Mouse (Mus musculus): Measurements from ENCODE around the gene Palld. TPM values are rescaled to one million over a fixed set of nuclear protein-coding genes. Genes with fewer than 3 reads are reported as not detected.

The Palld gene
- polyA plus RNA-seq, 1 experiment from 2014 or later, result 70.4 TPM

GRCm38 (mm10) chr8:61488631-61489030 lies 413.9 kb downstream of the Palld start:
- no peak overlapping the region for H3K9ac ChIP-seq (ENCODE audit: low read depth, low read length)
- peak overlapping the region; percentile 72 for H3K4me2 ChIP-seq (ENCODE audit: low read depth, low read length)
- peak overlapping the region; percentile 68 for H3K4me3 ChIP-seq (ENCODE audit: low read length)
- 90% methylated on average over 8 of the region's 8 CpGs for WGBS
- 0 out of 2 replicates have a peak, but pooled peaks cover 2% of the 10 kb centered on the region for H3K36me3 ChIP-seq (ENCODE audit: control insufficient read depth, insufficient read depth, low read length)
- H3K4me1 ChIP-seq (ENCODE audit: control insufficient read depth, insufficient read depth, low read length), result no peaks in the 10 kb centered on the region
- no peaks in the 10 kb centered on the region for H3K9me3 ChIP-seq (ENCODE audit: control insufficient read depth, low read length)
- H3K27me3 ChIP-seq (replicated peaks; ENCODE audit: control insufficient read depth, insufficient read depth, low read length), result no peaks in the 10 kb centered on the region
- no peak for ATAC-seq
- H3K27ac ChIP-seq (ENCODE audit: low read length), result no peak overlapping the region

DNA sequence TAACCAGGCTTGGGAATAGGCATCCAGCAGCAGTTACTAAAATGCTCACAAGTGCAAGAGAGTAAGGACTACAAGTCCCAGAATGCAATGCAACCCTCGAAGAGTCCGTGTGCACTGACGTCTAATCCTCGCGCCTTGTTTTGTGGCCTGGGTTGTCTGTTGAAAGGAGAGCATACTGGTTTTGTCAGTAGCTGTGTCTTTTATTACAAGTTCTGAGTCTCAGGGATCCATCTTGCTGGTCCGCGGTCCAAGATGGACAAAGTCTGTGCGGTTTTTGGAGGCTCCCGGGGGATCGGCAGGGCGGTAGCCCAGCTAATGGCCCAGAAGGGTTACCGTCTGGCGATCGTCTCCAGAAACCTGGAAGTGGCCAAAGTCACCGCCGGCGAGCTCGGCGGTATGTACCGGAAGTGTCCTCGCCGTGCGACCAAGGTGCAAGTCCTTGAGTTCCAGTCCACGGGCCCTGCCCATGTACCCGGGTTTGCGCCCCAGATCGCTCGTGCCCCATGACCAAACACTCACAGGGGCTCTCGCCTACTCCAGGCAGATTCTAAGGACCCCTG lies 414.8 kb downstream of the Palld start, which contains the start of gene Cbr4:
Gene Cbr4 (plus strand): TSS at position 138 of the 560 bp plus-strand sequence.
- H3K9ac ChIP-seq (ENCODE audit: low read depth, low read length), result peak within 1 kb of the TSS; percentile 88
- H3K36me3 ChIP-seq (ENCODE audit: control insufficient read depth, insufficient read depth, low read length), result no peaks in the 10 kb centered on the region
- H3K4me2 ChIP-seq (ENCODE audit: low read depth, low read length), result peak within 1 kb of the TSS; percentile 72
- no peaks in the 10 kb centered on the region for H3K9me3 ChIP-seq (ENCODE audit: control insufficient read depth, low read length)
- ATAC-seq, result peak; percentile 96
- H3K4me1 ChIP-seq (ENCODE audit: control insufficient read depth, insufficient read depth, low read length), result no peaks in the 10 kb centered on the region
- H3K27me3 ChIP-seq (replicated peaks; ENCODE audit: control insufficient read depth, insufficient read depth, low read length), result no peaks in the 10 kb centered on the region
- WGBS, result under 1% methylated on average over 29 of the region's 29 CpGs
- H3K4me3 ChIP-seq (ENCODE audit: low read length), result peak within 1 kb of the TSS; percentile 68
- H3K27ac ChIP-seq (ENCODE audit: low read length), result peak within 1 kb of the TSS; percentile 96

- Histone ChIP-seq H3K4me3 (ENCODE audit: low read length) (peak overlapping the region; percentile 68; the same call in 1 of the 2 replicates), H3K9ac (ENCODE audit: low read depth, low read length) (no peak overlapping the region), H3K36me3 (ENCODE audit: control insufficient read depth, insufficient read depth, low read length) (no peaks in the 10 kb centered on the region), H3K27ac (ENCODE audit: low read length) (no peak overlapping the region), H3K9me3 (ENCODE audit: control insufficient read depth, low read length) (no peaks in the 10 kb centered on the region), H3K4me1 (ENCODE audit: control insufficient read depth, insufficient read depth, low read length) (no peaks in the 10 kb centered on the region), H3K27me3 (replicated peaks; ENCODE audit: control insufficient read depth, insufficient read depth, low read length) (no peaks in the 10 kb centered on the region), H3K4me2 (ENCODE audit: low read depth, low read length) (no peak overlapping the region)
- WGBS, result 96% methylated on average over 2 of the region's 2 CpGs
- peak; percentile 24 for ATAC-seq
Measured at GRCm38 (mm10) chr8:61486923-61487529, 415.5 kb downstream of the Palld start.

- Histone ChIP-seq H3K9ac (ENCODE audit: low read depth, low read length) (no peak overlapping the region), H3K27me3 (replicated peaks; ENCODE audit: control insufficient read depth, insufficient read depth, low read length) (no peaks in the 10 kb centered on the region), H3K4me2 (ENCODE audit: low read depth, low read length) (no peak overlapping the region), H3K9me3 (ENCODE audit: control insufficient read depth, low read length) (no peaks in the 10 kb centered on the region), H3K4me1 (ENCODE audit: control insufficient read depth, insufficient read depth, low read length) (no peaks in the 10 kb centered on the region), H3K27ac (ENCODE audit: low read length) (no peak overlapping the region), H3K36me3 (ENCODE audit: control insufficient read depth, insufficient read depth, low read length) (no peaks in the 10 kb centered on the region), H3K4me3 (ENCODE audit: low read length) (no peak overlapping the region)
- ATAC-seq, result no peak
- WGBS, result 84% methylated on average over 14 of the region's 14 CpGs
Measured at GRCm38 (mm10) chr8:61480260-61480967, 422.1 kb downstream of the Palld start.

DNA sequence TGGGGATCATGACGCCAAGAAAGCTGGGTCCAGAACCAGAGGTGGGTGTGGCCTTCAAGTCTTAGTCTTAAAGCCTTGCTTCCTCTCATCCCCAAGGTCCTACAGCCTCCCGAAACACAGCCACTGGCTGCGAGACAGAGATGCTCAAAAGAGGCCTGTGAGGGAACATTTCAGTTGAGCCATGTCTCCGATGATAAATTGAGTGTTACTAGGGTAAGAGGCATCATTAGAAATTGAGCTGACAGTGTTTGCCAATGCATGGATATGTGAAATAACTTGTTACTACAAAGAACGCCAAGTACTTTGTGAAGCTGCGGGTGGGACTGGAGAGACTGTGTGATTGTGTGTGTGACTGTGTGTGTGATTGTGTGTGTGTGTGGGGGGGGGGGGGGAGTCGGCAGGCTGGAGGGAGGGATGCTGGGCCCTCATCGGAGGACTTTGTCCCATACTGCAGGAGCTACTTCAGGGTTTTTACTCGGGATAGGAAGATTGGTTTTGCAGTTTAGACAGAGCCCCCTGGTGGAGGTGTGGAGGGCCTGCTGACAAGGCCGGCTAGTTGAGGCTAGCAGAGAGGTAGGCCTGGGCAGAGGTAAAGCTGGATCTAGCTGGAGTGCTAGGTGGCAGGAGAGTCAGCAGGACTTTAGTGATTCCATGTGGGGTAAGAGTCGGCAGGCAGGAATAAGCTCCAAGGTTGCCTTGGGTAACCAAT lies 422.8 kb downstream of the Palld start:
- H3K9me3 ChIP-seq (ENCODE audit: control insufficient read depth, low read length), result no peaks in the 10 kb centered on the region
- H3K4me1 ChIP-seq (ENCODE audit: control insufficient read depth, insufficient read depth, low read length), result no peaks in the 10 kb centered on the region
- 54% methylated on average over 11 of the region's 11 CpGs for WGBS
- no peak overlapping the region for H3K4me2 ChIP-seq (ENCODE audit: low read depth, low read length)
- H3K27me3 ChIP-seq (replicated peaks; ENCODE audit: control insufficient read depth, insufficient read depth, low read length), result no peaks in the 10 kb centered on the region
- H3K36me3 ChIP-seq (ENCODE audit: control insufficient read depth, insufficient read depth, low read length), result no peaks in the 10 kb centered on the region
- peak; percentile 43; the same call in 1 of the 2 replicates for ATAC-seq
- no peak overlapping the region for H3K27ac ChIP-seq (ENCODE audit: low read length)
- no peak overlapping the region for H3K4me3 ChIP-seq (ENCODE audit: low read length)
- no peak overlapping the region for H3K9ac ChIP-seq (ENCODE audit: low read depth, low read length)

DNA sequence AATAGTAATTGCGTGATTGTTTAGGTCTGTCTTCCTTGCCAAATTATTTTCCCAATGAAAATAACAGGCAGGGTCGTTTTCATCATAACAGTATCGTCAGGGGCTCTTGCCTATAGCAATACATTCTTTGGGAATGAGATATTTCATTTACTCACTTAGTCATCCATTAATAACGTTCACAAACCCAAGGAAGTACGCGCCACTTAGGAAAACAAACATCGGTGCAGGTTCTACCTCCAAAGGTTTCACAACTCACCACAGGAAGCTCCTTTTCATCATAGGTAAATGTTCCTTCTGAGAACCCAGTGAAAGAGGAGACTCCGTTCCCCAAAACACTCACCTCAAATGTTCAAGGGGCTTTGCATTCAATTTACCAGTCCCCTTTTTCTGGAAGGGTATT lies 423.7 kb downstream of the Palld start:
- Histone ChIP-seq H3K4me1 (ENCODE audit: control insufficient read depth, insufficient read depth, low read length) (no peaks in the 10 kb centered on the region), H3K9ac (ENCODE audit: low read depth, low read length) (no peak overlapping the region), H3K27ac (ENCODE audit: low read length) (no peak overlapping the region), H3K4me3 (ENCODE audit: low read length) (no peak overlapping the region), H3K9me3 (ENCODE audit: control insufficient read depth, low read length) (no peaks in the 10 kb centered on the region), H3K4me2 (ENCODE audit: low read depth, low read length) (no peak overlapping the region), H3K27me3 (replicated peaks; ENCODE audit: control insufficient read depth, insufficient read depth, low read length) (no peaks in the 10 kb centered on the region), H3K36me3 (ENCODE audit: control insufficient read depth, insufficient read depth, low read length) (no peaks in the 10 kb centered on the region)
- ATAC-seq, result no peak
- WGBS, result 63% methylated on average over 8 of the region's 8 CpGs

DNA sequence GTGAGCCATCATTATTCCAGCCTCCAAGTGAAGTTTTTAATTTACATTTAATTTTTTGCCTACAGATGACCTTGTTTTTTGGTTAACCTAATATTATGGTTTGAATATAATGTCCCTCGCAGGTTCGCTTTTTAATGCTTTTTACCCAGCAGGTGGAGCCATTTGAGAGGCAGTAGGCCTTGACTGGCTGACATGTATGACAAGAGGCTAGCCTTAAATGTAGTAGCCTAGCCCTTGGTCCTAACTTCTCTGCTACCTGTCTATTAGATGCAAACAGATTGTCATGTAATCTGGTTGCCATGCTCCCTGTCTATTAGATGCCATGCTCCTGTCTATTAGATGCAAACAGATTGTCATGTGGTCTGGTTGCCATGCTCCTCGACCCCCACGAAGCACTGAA lies 424.3 kb downstream of the Palld start:
- H3K36me3 ChIP-seq (ENCODE audit: control insufficient read depth, insufficient read depth, low read length), result no peaks in the 10 kb centered on the region
- WGBS, result 92% methylated on average over 4 of the region's 4 CpGs
- H3K27me3 ChIP-seq (replicated peaks; ENCODE audit: control insufficient read depth, insufficient read depth, low read length), result no peaks in the 10 kb centered on the region
- H3K4me1 ChIP-seq (ENCODE audit: control insufficient read depth, insufficient read depth, low read length), result no peaks in the 10 kb centered on the region
- no peak overlapping the region for H3K4me2 ChIP-seq (ENCODE audit: low read depth, low read length)
- no peak overlapping the region for H3K27ac ChIP-seq (ENCODE audit: low read length)
- no peaks in the 10 kb centered on the region for H3K9me3 ChIP-seq (ENCODE audit: control insufficient read depth, low read length)
- no peak overlapping the region for H3K9ac ChIP-seq (ENCODE audit: low read depth, low read length)
- no peak for ATAC-seq
- no peak overlapping the region for H3K4me3 ChIP-seq (ENCODE audit: low read length)

GRCm38 (mm10) chr8:61476160-61476559 lies 426.3 kb downstream of the Palld start:
- H3K9ac ChIP-seq (ENCODE audit: low read depth, low read length), result no peak overlapping the region
- H3K27ac ChIP-seq (ENCODE audit: low read length), result no peak overlapping the region
- no peaks in the 10 kb centered on the region for H3K36me3 ChIP-seq (ENCODE audit: control insufficient read depth, insufficient read depth, low read length)
- no peaks in the 10 kb centered on the region for H3K27me3 ChIP-seq (replicated peaks; ENCODE audit: control insufficient read depth, insufficient read depth, low read length)
- no peak overlapping the region for H3K4me3 ChIP-seq (ENCODE audit: low read length)
- no peak overlapping the region for H3K4me2 ChIP-seq (ENCODE audit: low read depth, low read length)
- WGBS, result 84% methylated on average over 9 of the region's 9 CpGs
- no peaks in the 10 kb centered on the region for H3K9me3 ChIP-seq (ENCODE audit: control insufficient read depth, low read length)
- H3K4me1 ChIP-seq (ENCODE audit: control insufficient read depth, insufficient read depth, low read length), result no peaks in the 10 kb centered on the region
- ATAC-seq, result no peak

- H3K36me3 ChIP-seq (ENCODE audit: control insufficient read depth, insufficient read depth, low read length), result no peaks in the 10 kb centered on the region
- H3K4me3 ChIP-seq (ENCODE audit: low read length), result no peak overlapping the region
- no peaks in the 10 kb centered on the region for H3K4me1 ChIP-seq (ENCODE audit: control insufficient read depth, insufficient read depth, low read length)
- peak; percentile 84 for ATAC-seq
- 0 out of 2 replicates have a peak overlapping the region, but pooled peaks have one; percentile 2 for H3K27ac ChIP-seq (ENCODE audit: low read length)
- H3K9me3 ChIP-seq (ENCODE audit: control insufficient read depth, low read length), result no peaks in the 10 kb centered on the region
- WGBS, result 33% methylated on average over 6 of the region's 6 CpGs
- no peak overlapping the region for H3K4me2 ChIP-seq (ENCODE audit: low read depth, low read length)
- no peaks in the 10 kb centered on the region for H3K27me3 ChIP-seq (replicated peaks; ENCODE audit: control insufficient read depth, insufficient read depth, low read length)
- H3K9ac ChIP-seq (ENCODE audit: low read depth, low read length), result no peak overlapping the region
Measured at GRCm38 (mm10) chr8:61475251-61475673, 427.2 kb downstream of the Palld start.
